Mouse (Mus musculus) CD4-positive, CD25-positive, alpha-beta regulatory T cell, adult 2 months (primary cell): ENCODE data around the gene Fuz.
"Not testable (repeated sequence)": the region's sequence is repeated elsewhere in the genome, so short reads cannot be mapped to it uniquely, and the experiment has no call there.

ENCODE experiments used
- DNase-seq: peaks from one replicate; pipeline ENCODE4 v3.0.0-alpha.2; 2012; ENCODE audit warnings: low read depth, low spot score

The Fuz gene

DNA sequence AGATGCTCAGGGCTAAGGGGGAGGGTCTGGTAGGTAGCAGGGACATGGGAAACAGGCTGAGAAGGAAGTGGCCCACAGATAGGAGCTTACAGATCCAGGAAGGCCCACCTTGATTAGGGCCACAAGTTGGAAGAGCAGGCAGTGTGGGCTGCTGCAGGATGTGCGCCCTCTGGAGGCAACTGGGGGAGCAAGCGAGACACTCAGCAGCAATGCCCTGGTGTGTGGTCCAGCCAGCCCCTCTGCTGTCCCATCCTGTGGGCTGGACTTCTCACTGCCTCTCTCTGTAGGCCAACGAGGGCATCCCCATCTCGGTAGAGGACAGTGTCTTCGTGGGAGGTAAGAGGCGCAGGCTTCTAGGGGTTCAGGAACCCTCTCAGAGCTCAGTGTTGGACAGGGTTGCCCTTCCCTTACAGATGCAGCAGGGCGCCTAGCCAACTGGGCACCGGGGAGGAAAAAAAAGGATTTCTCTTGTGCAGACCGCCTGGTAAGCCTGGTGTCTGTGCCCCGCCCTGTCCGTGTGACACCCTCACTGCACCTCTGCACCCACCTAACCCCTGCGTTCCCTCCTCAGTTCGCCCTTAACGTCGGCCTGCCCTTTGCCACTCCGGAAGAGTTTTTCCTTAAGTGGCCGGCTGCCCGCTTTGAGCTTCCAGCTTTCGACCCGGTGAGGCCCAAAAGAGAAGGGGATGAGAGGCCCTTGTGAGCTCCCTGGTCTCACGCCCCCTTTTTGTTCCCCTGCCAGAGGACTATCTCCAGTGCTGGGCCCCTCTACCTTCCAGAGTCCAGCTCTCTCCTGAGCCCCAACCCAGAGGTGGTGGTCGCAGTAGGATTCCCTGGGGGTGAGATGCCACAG lies 35.1 kb upstream of the Fuz start:
- DNase-seq, result peak; percentile 81

DNA sequence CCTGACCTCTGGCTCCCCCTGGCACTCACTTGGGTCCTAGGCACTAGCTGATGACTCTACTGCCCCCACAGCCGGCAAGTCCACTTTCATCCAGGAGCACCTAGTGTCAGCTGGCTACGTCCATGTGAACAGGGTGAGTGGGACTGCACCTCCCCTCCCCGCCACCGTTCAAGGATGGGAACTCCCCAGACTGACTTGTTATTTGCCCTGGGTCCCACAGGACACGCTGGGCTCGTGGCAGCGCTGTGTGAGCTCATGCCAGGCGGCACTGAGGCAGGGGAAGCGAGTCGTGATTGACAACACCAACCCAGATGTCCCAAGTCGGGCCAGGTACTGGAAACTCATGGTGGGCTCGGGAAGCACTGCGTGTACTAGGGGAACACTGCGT lies 34.5 kb upstream of the Fuz start:
- no peak for DNase-seq

DNA sequence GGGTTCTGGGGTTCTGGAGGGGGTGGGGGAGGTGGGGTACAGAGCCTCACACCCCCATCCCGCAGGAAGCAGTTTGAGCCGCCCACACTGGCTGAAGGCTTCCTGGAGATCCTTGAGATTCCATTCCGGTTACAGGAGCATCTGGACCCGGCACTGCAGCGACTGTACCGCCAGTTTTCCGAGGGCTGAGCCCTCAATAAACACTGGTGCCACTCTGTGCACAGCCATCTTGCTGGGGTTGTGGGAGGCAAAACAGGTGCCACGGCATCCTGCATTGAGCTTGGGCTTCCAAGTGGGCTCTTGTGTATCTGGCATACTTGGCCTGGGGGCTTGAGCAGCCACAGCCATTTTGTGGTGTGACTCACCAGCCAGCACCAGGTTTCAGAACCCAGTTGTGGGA lies 33.4 kb upstream of the Fuz start:
- DNase-seq, result no peak

DNA sequence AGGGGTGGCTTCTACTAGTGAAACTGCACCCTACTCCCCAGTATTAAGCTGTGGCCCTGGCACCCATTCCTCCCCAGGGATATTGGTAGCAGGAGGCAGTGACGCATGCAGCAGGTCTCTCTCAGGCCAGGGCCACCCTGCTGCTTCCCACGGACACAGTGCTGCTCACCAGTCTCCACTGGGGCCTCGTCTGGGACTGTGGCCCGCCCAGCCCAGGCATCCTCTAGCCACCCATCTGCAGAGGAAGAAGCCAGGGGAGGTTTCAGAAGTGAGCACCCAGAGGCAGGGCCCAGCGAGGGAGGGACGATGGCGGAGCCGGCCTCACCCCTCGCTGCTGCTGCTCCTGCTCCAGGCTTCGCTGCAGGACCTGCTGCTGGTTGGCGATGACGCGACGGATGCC lies 32.7 kb upstream of the Fuz start:
- no peak for DNase-seq

DNA sequence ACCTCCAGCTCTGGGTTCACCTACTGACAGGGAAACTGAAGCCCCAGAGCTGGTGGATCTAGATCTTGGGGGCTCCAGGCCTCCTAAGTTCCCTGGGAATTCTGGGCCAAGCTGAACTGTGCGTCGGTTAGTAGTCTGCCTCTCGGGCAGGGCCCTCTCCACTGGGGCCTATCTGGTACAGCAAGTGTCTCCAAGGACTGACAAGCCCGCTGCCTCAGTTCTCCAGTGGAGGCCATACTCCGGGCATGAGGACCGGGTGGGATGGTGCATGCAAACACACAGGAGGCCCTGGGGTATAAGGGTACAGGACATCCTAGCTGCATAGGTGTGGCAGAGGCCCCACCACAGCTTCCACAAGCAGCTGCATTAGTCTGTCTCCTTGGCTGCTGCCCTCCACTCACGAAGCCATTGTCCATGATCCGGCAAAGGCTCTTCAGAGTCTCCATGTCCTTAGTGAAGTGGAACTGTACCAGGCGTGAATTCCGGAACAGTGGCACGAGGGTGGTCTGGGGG lies 31.8 kb upstream of the Fuz start:
- no peak for DNase-seq

DNA sequence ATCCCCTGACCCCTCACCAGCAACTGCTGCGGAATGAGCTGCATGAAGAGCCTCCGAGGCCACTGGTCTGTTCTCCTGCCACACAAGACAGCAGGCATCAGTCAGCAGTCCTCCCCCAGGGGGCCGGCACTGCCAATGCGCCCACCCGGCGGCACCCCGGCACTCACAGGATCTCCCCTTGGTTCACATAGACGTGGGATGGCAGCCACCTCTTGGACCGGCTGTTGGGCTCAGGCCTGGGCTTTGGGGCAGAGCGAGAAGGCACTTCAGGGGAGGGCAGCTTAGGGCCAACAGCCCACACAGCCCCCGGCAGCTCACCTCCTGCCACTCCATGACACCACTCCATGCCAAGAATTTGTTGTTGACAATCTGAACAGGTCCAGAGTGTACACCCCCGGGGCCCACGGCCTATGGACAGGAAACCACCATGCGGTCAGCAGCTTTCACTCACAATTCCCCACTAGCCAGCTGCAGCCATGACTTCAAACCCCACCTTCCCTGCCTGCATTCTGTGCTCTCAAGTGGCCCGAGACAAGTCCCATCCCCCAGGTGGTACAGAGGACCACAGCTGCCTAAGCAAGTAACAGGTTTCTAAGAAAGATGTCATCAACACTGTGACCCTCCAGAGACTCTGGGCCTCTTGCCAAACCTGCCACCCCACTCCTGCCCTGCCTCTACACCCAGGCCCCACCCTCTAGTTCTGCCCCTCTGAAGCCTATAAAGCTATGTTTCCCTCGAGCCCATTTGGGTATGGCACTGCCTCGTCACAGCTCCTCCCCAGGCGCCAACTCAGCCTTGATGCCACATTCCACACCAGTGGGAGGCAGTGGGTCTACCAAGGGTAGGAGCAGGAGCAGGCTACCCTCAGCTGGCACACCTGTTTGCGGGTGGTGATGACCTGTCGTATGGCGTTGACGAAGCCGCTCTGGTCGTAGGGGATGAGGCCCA lies 31.0 kb upstream of the Fuz start:
- DNase-seq, result no peak

DNA sequence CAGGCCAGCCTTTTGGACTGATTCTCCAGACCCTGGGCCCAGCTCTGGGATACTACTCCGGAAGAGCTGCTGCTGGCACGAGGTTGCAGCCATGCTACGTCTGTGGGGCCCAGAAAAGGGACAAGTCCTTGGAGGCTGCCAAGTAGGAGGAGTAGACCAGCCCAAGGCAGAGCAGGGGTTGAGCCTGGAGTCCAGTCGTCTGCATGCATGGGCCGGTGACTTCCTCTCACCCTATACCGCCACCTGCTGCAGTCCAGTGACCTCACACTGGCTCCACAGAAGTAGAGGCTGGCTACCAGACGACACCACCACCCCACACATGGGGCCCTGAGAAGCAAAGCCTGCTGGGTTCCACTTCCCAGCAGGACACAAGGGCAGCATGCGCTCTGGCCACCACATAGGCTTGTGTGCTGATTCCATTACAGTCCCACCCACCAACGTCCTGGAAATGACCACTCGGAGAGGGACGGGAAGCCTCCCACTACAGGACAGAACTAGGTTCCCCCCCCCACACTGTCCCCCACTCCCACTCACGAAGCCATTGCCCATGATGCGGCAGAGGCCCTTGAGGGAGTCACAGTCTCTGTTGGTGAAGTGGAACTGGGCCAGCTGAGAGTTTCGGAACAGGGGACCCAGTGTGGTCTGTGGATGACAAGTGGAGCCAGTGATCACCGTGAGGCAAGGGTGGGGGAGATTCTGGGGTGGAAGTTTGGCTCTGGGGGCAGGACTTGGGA lies 29.4 kb upstream of the Fuz start:
- no peak for DNase-seq

DNA sequence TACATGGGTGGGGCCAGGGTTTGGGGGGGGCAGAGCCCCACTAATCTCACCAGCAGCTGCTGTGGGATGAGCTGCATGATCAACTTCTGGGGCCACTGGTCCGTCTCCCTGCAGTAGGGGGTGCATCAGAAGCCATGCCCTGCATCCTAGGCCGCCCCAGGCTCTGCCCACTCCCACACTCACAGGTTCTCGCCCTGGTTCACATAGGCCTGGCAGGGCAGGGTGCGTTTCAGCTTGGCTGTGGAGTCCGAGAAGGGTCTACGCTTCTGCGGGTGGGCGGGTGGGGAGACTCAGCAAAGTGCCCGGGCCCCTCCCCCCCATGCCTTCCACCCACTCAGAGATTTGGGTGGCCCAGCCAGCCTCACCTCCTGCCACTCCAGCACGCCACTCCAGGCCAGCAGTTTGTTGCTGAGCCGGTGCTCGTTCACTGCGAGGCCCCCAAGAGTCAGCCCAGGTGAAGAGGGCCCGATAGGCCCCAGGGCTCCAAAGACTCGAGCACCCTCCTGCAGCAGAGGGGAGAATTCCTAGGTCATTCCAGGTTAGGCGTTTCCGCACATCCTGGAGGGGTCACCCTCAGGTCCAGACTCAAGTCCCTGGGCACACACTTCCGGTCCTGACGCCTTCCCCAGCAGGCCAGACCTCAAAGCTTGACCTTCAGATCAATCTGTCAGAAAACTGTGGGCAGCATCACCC lies 28.7 kb upstream of the Fuz start:
- DNase-seq, result no peak

DNA sequence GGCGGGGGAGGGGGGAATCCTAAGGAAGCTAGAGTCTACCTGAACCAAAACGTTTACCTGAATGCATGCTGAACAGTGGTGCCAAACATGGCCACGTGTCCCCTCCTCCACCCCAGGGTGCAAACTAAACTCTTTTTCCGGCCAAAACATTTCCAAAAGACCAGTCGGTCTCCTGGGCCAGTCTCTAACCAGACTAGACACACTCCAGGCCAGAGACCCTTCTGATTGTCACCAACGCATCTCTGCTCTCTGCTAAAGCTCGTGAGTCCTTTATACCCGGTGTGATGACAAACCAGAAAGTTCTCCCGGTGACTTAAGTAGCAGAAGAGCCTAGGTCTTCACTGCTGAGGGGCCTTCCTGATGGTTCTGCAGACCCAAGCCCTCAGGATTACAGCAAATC lies 28.1 kb upstream of the Fuz start:
- no peak for DNase-seq

DNA sequence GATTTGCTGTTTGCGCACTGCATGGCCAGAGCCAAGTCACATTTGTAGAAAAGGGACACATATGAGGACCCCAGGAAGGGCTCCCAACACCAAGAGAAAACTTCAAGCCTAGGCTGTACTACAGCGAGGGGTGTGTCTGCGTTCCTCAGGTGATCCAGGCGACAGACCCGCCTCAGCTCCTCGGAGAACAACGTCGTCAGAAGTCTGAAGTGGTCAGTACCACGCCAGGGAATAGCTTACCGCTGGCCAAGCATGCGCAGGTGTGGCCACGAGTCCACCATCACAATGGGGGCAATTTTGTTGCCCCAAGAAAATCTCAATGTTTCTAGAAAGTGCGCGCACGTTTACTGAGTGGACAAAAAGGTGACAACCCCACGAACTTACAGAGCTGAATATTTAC lies 27.4 kb upstream of the Fuz start:
- no peak for DNase-seq

DNA sequence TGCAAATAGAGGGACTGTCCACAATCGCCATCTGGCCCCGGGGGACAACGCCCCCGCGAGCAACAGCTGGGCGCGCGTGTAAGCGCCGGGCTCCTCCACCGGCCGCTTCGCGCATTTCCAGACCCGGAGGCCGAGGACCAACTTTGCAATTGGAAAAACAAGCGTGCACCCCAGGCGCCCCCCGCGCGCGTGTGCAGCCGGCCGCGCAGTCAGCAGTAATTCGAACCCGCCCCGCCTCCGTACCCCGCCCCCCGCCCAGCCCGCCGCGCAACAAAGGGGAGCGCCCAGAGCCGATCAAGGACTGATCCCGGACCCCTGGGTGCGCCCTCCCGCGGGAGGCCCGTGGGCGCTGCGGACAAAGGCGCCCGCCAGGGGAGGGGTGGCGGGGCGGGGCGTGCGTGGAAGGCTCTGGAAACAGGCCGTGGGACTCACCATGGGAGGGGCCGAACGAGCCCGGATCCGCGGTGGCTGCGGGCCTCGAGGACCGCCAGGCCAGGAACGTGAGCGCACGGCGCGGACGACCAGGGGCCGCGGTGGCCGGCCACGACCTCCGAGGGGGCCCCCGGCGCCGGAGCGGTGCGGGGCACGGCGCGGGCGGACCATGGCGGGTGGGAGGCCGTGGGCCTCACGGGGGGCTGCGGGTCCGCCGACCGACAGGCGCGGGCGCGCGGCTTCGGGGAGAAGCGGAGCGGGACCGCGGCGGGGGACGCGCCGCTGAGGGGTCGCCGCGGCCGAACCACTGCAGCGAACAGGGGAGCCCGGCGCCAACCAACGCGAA lies 26.8 kb upstream of the Fuz start:
- DNase-seq, result peak; percentile 64

DNA sequence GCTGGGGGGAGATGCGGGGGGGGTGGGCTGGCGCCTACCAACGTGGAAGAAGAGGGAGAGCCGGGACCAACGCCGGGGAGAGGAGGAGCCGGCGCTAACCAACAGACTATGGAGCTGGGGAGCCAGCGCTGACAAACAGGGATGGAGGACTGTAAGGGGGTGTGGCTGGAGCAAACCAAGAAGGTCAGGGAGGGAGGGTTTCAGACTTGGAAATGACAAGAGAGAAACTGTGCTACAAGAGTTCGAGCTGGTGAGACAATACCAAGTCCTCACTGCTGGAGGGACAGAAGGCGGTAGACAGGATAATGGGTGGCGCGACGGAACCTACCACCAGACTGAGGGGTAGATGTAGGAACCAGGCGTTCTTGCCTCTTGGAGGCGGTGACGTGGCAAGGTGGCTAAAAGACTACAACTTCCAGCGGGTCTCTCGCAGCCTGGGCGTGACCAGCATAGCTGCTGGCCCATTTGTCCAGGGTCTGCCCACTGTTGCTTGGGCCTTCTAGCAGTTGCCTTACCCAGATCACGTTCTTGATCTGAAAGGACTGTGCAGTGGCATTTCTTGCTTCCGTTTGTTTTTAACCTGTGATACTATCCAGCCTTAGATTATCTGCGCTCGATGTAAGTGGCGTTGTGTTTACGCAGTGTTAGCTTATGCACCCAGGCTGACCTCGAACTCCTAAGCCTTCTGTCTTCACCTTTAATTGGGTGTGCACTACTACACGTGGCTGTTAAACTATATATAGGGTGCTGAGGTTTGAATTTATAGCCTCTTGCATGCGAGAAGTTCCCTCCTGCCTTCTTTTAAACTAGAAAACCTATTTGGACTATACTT lies 26.0 kb upstream of the Fuz start, which contains the start of gene Ptov1:
TSS of gene Ptov1 (minus strand) at position 92 of the 832 bp plus-strand sequence.
- peak; percentile 85 for DNase-seq

DNA sequence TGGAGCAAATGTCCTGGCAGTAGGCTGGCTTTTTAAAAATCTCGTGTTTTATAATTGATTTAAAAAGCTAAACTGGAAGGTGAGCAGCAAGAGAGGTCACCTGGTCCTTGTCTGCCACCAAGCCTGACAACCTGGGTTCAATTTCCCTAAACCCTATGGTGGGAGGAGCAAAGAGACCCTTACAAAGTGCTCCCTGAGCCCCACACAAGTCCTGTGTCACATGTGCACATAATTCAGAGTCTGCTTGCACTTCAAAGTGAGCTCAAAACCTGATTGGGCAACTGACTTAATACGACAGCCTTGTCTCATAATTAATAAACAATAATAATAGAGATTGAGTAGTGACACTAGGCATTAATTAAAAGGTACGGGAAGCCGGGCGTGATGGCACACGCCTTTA lies 25.3 kb upstream of the Fuz start:
- no peak for DNase-seq

DNA sequence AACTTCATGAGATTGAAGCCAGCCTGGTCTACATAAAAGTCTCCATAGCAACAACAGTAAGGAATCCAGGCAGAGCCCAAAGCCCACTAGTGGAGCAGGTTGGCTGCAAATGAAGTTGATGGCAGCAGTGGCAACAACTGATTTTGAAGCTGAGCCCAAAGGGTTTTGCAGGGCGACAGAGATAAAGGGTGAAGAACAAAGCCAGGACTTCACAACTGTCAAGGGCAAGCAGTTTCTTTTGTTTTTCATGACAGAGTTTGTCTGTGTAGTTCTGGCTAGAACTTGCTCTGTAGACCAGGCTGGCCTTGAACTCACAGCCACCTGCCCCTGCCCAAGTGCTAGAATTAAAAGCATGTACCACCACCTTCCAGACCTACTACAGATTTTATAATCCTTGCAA lies 24.7 kb upstream of the Fuz start:
- no peak for DNase-seq

DNA sequence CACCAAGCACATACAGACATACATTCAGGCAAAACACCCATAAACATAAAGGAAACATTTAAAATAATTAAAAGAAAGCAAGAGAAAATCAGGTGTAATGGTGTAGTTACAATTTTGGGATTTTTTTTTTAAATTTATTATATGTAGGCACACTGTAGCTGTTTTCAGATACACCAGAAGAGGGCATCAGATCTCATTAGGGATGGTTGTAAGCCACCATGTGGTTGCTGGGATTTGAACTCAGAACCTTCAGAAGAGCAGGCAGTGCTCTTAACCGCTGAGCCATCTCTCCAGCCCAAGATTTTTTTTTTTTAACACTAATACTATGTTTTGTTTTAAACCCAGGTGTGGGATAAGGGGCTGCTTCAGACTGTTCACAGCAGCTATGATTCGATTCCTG lies 24.1 kb upstream of the Fuz start:
- not testable (repeated sequence) for DNase-seq

DNA sequence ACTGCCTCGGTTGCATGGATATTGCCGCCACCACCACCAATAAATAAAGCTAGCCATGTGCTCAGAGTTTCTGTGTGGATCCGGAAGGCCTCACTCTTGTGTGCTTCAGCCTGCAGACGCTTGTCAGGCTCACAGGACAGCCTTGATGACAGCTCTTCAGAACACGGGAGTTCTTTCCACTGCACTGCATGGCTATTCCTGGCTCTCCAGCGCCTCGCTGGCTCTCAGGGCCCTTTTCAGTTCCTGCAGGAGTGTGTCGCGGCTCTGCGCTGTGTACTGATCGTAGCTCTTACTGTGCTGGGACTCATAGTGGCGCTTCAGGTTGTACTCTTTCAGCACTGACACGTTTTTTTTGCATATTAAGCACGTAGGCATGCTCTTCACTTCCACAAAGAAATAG lies 18.0 kb upstream of the Fuz start:
- no peak for DNase-seq

DNA sequence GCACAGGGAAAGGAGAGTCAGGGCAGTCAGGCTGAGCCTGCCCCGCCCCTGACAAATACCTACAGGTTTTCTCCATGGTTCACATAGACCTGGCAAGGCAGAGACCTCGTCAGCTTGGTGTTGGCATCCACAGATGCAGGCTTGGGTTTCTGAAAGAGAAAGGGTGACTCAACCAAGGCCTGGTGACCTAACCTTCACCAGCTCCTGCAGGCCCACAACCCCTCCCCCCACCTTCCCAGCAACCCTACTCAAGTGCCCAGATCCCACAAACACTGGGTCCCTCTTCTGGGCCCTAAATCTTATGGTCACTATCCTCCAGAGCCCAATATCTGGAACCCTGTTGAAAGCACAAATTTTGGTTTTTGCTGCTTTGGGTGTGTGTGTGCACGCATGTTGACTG lies 12.8 kb upstream of the Fuz start:
- no peak for DNase-seq

DNA sequence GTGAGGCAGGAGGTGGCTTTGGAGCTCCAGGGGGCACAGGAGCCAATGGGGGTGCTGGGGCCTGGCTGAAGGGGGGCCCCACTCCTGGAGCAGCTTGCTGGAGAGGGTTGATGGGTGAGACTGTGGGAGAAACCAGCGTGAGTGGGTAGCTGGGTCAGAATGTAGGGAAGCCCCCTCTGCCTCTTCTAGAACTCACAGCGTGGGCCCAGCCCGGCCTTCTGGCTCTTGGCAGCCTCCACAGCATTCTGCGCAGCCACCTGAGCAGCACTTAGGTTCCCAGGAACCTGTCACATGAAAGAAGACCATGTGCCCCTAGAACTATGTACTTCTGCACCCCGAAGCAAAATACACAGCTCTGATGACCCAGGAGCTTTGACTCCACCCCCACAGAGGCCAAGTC lies 11.2 kb upstream of the Fuz start:
- no peak for DNase-seq

DNA sequence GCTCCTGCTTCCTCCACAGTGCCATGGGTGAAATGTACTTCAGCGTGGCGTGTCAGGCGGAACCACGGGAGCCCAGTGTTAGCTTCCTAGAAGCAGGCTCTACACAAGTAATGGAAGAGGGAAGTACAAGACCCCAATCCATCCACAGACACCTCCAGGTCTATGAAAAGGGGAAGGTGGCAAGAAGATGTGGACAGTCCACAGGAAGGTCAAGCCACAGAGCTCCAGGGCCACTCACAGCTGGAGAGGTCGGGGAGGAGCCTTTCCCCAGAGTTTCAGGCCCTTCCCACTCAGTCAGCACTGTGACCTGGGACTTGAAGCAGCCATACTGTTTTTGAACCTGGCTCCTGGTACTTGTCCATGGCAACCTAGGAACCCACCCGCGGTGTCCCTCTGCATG lies 8.9 kb upstream of the Fuz start:
- DNase-seq, result no peak
